Mouse (Mus musculus): Measurements from ENCODE around the gene Stx5a.

GRCm38 (mm10) chr19:8774086-8774835 is 33.0 kb downstream of the Stx5a start, which contains the start of gene Tmem179b:
- TF ChIP-seq CTCF (IDR thresholded peaks at IDR 0.05; ENCODE audit: low read depth, low read length): no peak
- TF ChIP-seq POLR2AphosphoS5 (IDR thresholded peaks at IDR 0.05; ENCODE audit: insufficient replicate concordance, low read depth, low read length): 0 out of 2 replicates have a peak, but pooled peaks have one; percentile 64
- TF ChIP-seq GATA1 (IDR thresholded peaks at IDR 0.05; ENCODE audit: borderline replicate concordance, low read length): no peak
